Mouse (Mus musculus) heart, embryonic 13.5 days (tissue): ENCODE measurements around the gene H2-M10.2. TPM values are rescaled to one million over a fixed set of nuclear protein-coding genes. Genes with fewer than 3 reads are reported as not detected.
"Not testable (repeated sequence)": the region's sequence is repeated elsewhere in the genome, so short reads cannot be mapped to it uniquely, and the experiment has no call there.

Experiments used
- ATAC-seq: fragments of 200-750 bp; cut with Nextera tagmentation; 2 replicates; pipeline ENCODE4 v1.8.0; 2017; ENCODE audit warnings: moderate TSS enrichment; ENCODE audit not compliant: insufficient number of reproducible peaks, low FRiP score, low TSS enrichment; ENCODE audit errors: extremely low read depth
- H3K27ac ChIP-seq: fragments of 300-500 bp; sonication (generic); replicated peaks from 2 replicates; pipeline ENCODE4 v1.5.1; 2015; ENCODE audit warnings: moderate library complexity, mild to moderate bottlenecking, inconsistent platforms
- H3K27me3 ChIP-seq: fragments of 300-500 bp; sonication (generic); replicated peaks from 2 replicates; pipeline ENCODE4 v1.6.1; 2015; ENCODE audit warnings: mild to moderate bottlenecking, inconsistent platforms
- H3K36me3 ChIP-seq: fragments of 300-500 bp; sonication (generic); 2 replicates; pipeline ENCODE4 v1.6.1; 2015; ENCODE audit warnings: mild to moderate bottlenecking, inconsistent platforms
- H3K4me1 ChIP-seq: fragments of 300-500 bp; sonication (generic); 2 replicates; pipeline ENCODE4 v1.6.1; 2015; ENCODE audit warnings: inconsistent platforms
- H3K4me2 ChIP-seq: fragments of 300-500 bp; sonication (generic); 2 replicates; pipeline ENCODE4 v1.6.1; 2015; ENCODE audit warnings: inconsistent platforms, mild to moderate bottlenecking, moderate library complexity
- H3K4me3 ChIP-seq: fragments of 300-500 bp; sonication (generic); 2 replicates; pipeline ENCODE4 v1.5.1; 2015; ENCODE audit warnings: moderate library complexity, mild to moderate bottlenecking, inconsistent platforms
- H3K9ac ChIP-seq: fragments of 300-500 bp; sonication (generic); 2 replicates; pipeline ENCODE4 v1.6.1; 2015; ENCODE audit warnings: inconsistent platforms, mild to moderate bottlenecking, moderate library complexity
- H3K9me3 ChIP-seq: fragments of 300-500 bp; sonication (generic); 2 replicates; pipeline ENCODE4 v1.6.1; 2016; ENCODE audit warnings: inconsistent platforms
- WGBS: fragments of 180-500 bp; shearing (Covaris S2); methylation state at CpG from one replicate; pipeline ENCODE4 v1.1.7; 2015; ENCODE audit warnings: mixed read lengths; 5-methylcytosine and 5-hydroxymethylcytosine counted together
- polyA plus RNA-seq: library from polyadenylated mRNA; unstranded; fragments of >200 nt; fragmentation: Nextera tagmentation; extraction: Ambion mirVana; gene quantifications from 2 replicates; pipeline ENCODE4 v1.2.1, GENCODE M21; 2015

H2-M10.2 gene
- polyA plus RNA-seq, 1 experiment from 2014 or later: not detected

DNA sequence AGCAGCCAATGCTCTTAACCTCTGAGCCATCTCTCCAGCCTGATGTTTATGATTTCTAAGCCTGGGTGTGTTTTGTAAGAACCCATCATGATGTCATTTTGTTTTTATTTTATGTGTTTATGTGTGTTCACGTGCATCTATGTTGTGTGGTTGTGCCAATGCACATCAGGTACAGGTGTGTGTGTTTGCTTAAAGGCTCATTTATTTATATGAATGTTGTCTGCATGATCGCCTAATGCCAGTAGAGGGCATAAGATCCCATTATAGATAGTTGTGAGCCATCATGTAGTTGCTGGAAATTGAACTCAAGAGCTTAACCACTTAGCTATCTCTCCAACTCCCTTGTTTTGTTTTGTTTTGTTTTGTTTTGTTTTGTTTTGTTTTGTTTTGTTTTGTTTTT is 40.5 kb downstream of the H2-M10.2 start:
- no peak for ATAC-seq
- Histone ChIP-seq H3K27ac (no peak overlapping the region), H3K4me1 (0 out of 2 replicates have a peak, but pooled peaks cover 4% of the 10 kb centered on the region), H3K9me3 (no peaks in the 10 kb centered on the region), H3K4me3 (no peak overlapping the region), H3K4me2 (no peak overlapping the region), H3K36me3 (no peaks in the 10 kb centered on the region), H3K9ac (no peak overlapping the region), H3K27me3 (peaks cover 36% of the 10 kb centered on the region)
- WGBS: 76% methylated on average over 2 of the region's 2 CpGs

DNA sequence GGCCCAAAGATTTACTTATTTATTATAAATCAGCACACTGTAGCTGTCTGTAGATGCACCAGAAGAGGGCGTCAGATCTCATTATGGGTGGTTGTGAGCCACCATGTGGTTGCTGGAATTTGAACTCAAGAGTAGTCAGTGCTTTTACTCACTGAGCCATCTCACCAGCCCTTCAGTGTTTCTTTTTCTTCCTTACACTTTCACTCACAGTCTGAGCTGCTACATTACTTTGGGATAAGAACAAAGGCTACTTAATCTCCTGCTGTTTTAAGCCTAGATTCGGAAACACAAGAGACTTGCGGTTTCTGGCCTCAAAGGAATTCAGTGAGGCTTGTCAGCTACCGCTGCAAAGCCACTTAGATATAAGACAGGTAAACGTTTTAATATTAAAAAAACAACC is 42.3 kb downstream of the H2-M10.2 start:
- WGBS: 25% methylated on average over 5 of the region's 5 CpGs
- Histone ChIP-seq H3K4me3 (no peak overlapping the region), H3K27me3 (peaks cover 31% of the 10 kb centered on the region), H3K4me1 (peaks cover 7% of the 10 kb centered on the region; the same call in 1 of the 2 replicates), H3K9ac (no peak overlapping the region), H3K4me2 (no peak overlapping the region), H3K27ac (no peak overlapping the region), H3K36me3 (no peaks in the 10 kb centered on the region), H3K9me3 (no peaks in the 10 kb centered on the region)
- no peak for ATAC-seq

- H3K27me3 ChIP-seq: peaks cover 45% of the 10 kb centered on the region
- 13% methylated on average over 5 of the region's 5 CpGs for WGBS
- no peak overlapping the region for H3K4me3 ChIP-seq
- H3K9me3 ChIP-seq: no peaks in the 10 kb centered on the region
- ATAC-seq: no peak
- no peak overlapping the region for H3K9ac ChIP-seq
- peaks cover 14% of the 10 kb centered on the region for H3K4me1 ChIP-seq
- no peak overlapping the region for H3K27ac ChIP-seq
- H3K4me2 ChIP-seq: peak overlapping the region; percentile 12; the same call in 1 of the 2 replicates
- no peaks in the 10 kb centered on the region for H3K36me3 ChIP-seq
Measured at GRCm38 (mm10) chr17:36240637-36241213, 45.6 kb downstream of the H2-M10.2 start.

GRCm38 (mm10) chr17:36237321-36237921 is 48.9 kb downstream of the H2-M10.2 start:
- H3K9ac ChIP-seq: peak overlapping the region; percentile 77
- no peak for ATAC-seq
- under 1% methylated on average over 27 of the region's 27 CpGs for WGBS
- H3K4me3 ChIP-seq: peak overlapping the region; percentile 50
- no peak overlapping the region for H3K27ac ChIP-seq
- H3K4me1 ChIP-seq: peaks cover 14% of the 10 kb centered on the region
- no peaks in the 10 kb centered on the region for H3K9me3 ChIP-seq
- H3K4me2 ChIP-seq: peak overlapping the region; percentile 79
- H3K36me3 ChIP-seq: no peaks in the 10 kb centered on the region
- peaks cover 47% of the 10 kb centered on the region for H3K27me3 ChIP-seq

- not testable (repeated sequence) for H3K4me1 ChIP-seq, H3K4me2 ChIP-seq, H3K9ac ChIP-seq, H3K27ac ChIP-seq, ATAC-seq, H3K4me3 ChIP-seq, H3K9me3 ChIP-seq, H3K36me3 ChIP-seq
- peaks cover 38% of the 10 kb centered on the region for H3K27me3 ChIP-seq
- 12% methylated on average over 8 of the region's 9 CpGs for WGBS
Measured at GRCm38 (mm10) chr17:36235300-36235699, 51.0 kb downstream of the H2-M10.2 start.

Other genes with a start within 250 kb of the H2-M10.2 start
- 6.9 and 7.5 TPM in 2 replicates for gene H2-T22, start 243.7 kb downstream of the H2-M10.2 start, polyA plus RNA-seq
- not detected in 2 replicates for gene Gm6034, start 243.5 kb downstream of the H2-M10.2 start, polyA plus RNA-seq
- gene Gm11127, start 228.1 kb downstream of the H2-M10.2 start, polyA plus RNA-seq: not detected in 2 replicates
- not detected in 2 replicates for gene Gm19684, start 164.8 kb downstream of the H2-M10.2 start, polyA plus RNA-seq
- not detected in 2 replicates for gene Gm7030, start 157.1 kb downstream of the H2-M10.2 start, polyA plus RNA-seq
- gene Gm8909, start 118.0 kb downstream of the H2-M10.2 start, polyA plus RNA-seq: 1.3 and 1.9 TPM in 2 replicates
- 0.08 and 0.09 TPM in 2 replicates for gene H2-T3, start 96.2 kb downstream of the H2-M10.2 start, polyA plus RNA-seq
- gene Rpp21, start 28.4 kb downstream of the H2-M10.2 start, polyA plus RNA-seq: 85.0 and 91.8 TPM in 2 replicates
- 10.4 and 11.7 TPM in 2 replicates for gene Trim39, start 14.2 kb downstream of the H2-M10.2 start, polyA plus RNA-seq
- not detected in 2 replicates for gene H2-M10.1, start 39.7 kb upstream of the H2-M10.2 start, polyA plus RNA-seq
- gene H2-M10.3, start 81.9 kb upstream of the H2-M10.2 start, polyA plus RNA-seq: not detected in 2 replicates
- gene H2-M10.4, start 175.8 kb upstream of the H2-M10.2 start, polyA plus RNA-seq: not detected in 2 replicates